Mouse (Mus musculus): ENCODE data around the gene Pex16. TPM values are rescaled to one million over a fixed set of nuclear protein-coding genes. Genes with fewer than 3 reads are reported as not detected.

Gene Pex16
- total RNA-seq (2017) = 20.7 and 21.6 TPM in 2 replicates

- ATAC-seq (ENCODE audit: extremely low read depth, insufficient number of reproducible peaks, low FRiP score, poor library complexity, severe bottlenecking) = no peak
Measured at GRCm38 (mm10) chr2:92374514-92374913, at the start of gene Pex16, which contains the start of gene Large2. TSS of gene Pex16 (plus strand) at chr2:92374676. TSS of gene Large2 (minus strand) at chr2:92374869.

GRCm38 (mm10) chr2:92325676-92326075 lies 48.8 kb upstream of the Pex16 start:
- ATAC-seq (ENCODE audit: extremely low read depth, insufficient number of reproducible peaks, low FRiP score, poor library complexity, severe bottlenecking) = no peak

DNA sequence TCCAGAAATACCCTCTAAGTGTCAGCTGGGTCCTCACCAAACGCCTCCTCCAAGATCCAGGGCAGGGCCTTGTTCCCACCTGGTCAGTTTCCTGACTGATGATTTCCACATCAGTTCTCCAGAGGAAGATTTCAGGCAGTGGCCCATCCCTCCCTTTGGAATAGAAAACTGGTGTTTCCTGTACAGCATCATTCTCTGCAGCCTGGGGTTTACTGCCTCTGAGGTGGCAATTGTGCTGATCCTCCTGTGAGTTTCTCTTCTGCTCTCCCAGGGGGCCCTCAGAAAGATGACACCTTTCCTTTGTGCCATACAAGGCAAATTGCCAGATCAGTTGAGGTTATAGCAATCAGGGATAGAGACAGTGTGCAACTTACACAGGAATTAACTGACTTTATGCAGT lies 48.3 kb upstream of the Pex16 start:
- no peak for ATAC-seq (ENCODE audit: extremely low read depth, insufficient number of reproducible peaks, low FRiP score, poor library complexity, severe bottlenecking)

DNA sequence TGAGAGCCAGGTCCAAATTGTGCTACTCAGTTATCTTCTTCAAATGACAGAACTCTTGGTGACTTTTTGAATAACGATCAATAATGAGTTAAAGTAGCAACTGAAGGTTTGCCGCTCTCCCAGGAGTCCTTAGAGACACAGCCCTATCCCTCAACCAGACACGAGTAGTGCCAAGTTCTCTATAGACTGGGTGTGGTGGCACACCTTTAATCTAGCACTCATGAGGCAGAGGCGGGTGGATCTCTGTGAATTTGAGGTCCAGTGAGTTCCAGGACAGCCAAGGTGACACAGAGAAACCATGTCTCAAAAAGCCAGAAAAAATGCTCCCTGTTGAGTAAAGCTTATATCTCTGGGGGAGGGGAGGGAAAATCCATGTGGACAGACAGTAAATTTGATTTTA lies 46.9 kb upstream of the Pex16 start:
- no peak for ATAC-seq (ENCODE audit: extremely low read depth, insufficient number of reproducible peaks, low FRiP score, poor library complexity, severe bottlenecking)

GRCm38 (mm10) chr2:92328206-92328605 lies 46.3 kb upstream of the Pex16 start:
- ATAC-seq (ENCODE audit: extremely low read depth, insufficient number of reproducible peaks, low FRiP score, poor library complexity, severe bottlenecking) = no peak

DNA sequence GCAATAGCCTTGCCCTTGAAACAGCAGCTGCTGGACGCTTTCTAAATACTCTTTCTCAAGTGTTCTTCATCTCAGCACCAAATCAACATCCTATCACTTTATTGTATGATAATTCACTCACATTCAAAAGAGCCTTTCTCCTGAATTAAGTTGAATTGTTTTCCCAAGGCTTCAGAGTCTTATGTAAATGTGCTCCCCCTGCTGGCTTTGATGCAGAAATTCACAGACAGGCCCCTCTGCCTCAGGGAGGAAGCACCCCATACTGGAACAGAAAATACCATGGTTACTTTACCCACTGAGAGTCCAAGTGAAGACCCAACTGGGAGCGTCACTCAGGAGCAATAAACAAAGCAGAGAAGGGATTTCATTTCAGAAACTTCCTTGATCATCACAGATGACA lies 43.6 kb upstream of the Pex16 start:
- no peak for ATAC-seq (ENCODE audit: extremely low read depth, insufficient number of reproducible peaks, low FRiP score, poor library complexity, severe bottlenecking)

GRCm38 (mm10) chr2:92331410-92331809 lies 43.1 kb upstream of the Pex16 start:
- no peak for ATAC-seq (ENCODE audit: extremely low read depth, insufficient number of reproducible peaks, low FRiP score, poor library complexity, severe bottlenecking)

- ATAC-seq (ENCODE audit: extremely low read depth, insufficient number of reproducible peaks, low FRiP score, poor library complexity, severe bottlenecking) = no peak
Measured at GRCm38 (mm10) chr2:92331871-92332270, 42.6 kb upstream of the Pex16 start.

DNA sequence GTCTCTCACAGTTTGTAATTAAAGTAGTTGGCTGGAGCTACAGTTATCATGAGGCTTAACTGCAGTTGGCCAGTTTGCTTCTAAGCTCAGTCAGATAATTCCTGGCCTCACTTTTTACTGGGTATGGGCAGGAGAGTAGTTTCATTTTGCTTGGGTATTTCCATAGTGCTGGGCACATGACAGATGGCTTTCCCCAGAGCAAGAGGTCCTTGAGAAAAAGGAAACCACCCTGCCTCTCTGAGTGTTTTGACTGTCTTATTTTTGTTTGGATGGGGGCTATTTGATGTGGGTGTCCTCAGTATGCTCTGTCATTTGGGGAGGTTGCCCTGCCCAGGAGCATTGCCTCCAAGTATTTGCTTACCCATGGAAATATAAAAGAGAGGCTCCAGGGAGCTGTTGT lies 32.1 kb upstream of the Pex16 start:
- ATAC-seq (ENCODE audit: extremely low read depth, insufficient number of reproducible peaks, low FRiP score, poor library complexity, severe bottlenecking) = no peak

DNA sequence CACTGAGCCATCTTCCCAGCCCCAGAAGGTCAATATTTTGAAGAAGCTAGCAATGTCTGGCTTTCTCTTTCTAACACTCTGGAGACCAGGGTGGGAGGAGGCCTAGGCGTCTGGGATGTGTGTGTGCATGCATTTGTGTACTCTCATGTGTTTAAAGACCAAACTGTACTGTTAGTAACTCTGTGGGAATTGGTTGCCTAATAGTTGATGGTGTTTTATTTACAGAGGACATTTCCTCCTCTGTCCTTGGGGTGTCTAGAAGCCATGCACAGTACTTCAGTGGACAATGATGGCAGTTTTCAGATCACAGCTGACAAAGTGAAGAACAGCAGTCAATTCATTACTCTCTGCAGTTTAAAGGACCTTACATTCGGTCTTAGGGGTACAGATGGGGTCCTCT lies 27.3 kb upstream of the Pex16 start:
- ATAC-seq (ENCODE audit: extremely low read depth, insufficient number of reproducible peaks, low FRiP score, poor library complexity, severe bottlenecking) = no peak

DNA sequence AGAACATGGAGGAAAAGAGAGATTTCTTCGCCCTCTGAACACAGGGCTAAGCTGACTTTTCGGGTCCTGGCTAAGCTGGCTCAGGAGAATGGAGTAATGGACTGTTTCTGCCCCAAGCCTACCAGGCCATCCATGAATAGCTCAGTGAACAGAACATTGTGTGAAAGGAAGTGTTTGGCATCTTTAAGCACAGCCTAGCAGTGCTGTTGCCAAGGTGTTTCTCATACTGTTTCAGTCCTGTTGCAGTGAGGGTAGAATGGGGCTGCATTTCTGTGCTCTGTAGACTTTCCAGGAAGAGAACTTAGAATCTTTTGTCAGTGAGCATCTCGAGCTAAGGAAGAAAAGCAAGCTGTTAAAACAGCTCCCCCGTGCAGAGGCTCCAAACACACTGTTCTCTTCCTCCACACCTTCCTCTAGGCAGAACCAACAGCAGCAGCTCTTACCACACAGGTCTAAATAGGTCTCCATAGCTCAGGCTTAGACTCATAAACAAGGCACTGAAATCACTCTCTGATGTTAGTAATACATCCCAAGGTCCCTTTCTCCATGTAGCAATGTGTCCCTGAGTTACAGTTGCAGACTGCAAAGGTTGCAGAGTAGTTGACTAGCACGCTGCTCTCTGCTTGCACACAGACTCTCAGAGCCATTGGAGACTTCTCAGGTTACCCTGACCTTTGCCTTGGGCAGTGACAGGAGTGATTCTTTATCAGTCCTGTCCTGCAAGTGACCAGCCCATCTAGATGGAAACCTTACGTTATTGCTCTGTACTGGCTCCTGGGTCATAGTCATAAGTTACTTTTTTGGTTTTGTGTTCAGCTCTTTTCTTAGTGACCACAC lies 24.7 kb upstream of the Pex16 start:
- no peak for ATAC-seq (ENCODE audit: extremely low read depth, insufficient number of reproducible peaks, low FRiP score, poor library complexity, severe bottlenecking)

GRCm38 (mm10) chr2:92350686-92351085 lies 23.8 kb upstream of the Pex16 start:
- no peak for ATAC-seq (ENCODE audit: extremely low read depth, insufficient number of reproducible peaks, low FRiP score, poor library complexity, severe bottlenecking)

DNA sequence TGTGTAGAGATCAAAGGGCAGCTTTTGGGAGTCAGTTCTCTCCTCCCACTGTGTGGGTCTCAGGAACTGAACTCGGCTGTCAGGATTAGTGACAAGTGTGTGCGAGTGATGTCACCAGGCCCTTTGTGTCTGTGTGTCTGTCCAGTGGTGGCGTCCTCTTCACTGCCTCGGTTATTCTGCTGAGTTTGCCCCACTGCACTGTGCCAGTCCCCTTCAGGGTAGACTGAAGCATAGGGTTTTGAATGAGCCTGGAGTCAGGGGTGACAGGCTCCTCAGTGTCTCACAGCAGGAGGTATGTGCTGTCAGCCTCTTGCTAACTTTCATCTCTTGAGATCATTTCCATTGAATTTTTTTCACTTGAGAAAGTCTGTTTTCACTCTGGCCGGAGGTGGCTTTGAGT lies 21.1 kb upstream of the Pex16 start:
- no peak for ATAC-seq (ENCODE audit: extremely low read depth, insufficient number of reproducible peaks, low FRiP score, poor library complexity, severe bottlenecking)

DNA sequence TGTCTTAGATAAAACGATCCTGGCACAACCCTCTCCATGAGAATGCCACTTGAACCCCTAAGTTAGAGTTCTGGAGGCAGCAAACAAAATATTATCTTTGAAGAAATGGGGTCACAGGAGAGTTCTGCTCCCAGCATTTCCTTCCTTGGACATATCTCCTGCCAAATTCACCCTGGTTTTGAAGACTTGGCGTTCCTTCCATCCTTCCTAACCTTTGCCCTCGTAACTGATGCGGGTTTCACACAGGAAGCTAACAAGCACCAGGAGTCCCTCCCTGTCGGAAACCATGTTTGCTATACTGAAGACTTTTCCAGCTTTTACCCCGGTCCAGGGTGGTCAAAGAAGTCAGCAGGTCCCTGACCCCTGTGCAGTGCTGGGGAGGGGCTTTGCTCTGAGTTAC lies 20.3 kb upstream of the Pex16 start:
- ATAC-seq (ENCODE audit: extremely low read depth, insufficient number of reproducible peaks, low FRiP score, poor library complexity, severe bottlenecking) = no peak

DNA sequence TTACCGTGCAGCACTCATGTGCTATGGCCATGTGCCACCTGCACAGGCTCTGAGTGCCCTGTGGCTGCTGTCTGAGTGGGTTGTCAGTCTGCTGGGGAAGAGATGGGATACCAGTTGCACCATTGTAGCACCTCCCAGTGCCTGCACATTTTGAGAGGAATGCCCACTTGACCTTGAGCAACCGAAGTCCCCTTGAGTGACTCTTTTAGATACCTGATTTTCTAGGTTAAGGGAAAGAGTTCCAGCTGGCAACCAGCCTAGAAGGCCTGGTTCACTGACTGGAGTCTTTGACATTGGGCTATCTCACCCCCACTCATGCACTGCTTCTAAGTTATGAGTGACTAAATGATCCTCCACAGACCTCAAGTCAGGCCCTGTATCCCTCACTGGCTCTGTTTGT lies 15.2 kb upstream of the Pex16 start:
- ATAC-seq (ENCODE audit: extremely low read depth, insufficient number of reproducible peaks, low FRiP score, poor library complexity, severe bottlenecking) = no peak

DNA sequence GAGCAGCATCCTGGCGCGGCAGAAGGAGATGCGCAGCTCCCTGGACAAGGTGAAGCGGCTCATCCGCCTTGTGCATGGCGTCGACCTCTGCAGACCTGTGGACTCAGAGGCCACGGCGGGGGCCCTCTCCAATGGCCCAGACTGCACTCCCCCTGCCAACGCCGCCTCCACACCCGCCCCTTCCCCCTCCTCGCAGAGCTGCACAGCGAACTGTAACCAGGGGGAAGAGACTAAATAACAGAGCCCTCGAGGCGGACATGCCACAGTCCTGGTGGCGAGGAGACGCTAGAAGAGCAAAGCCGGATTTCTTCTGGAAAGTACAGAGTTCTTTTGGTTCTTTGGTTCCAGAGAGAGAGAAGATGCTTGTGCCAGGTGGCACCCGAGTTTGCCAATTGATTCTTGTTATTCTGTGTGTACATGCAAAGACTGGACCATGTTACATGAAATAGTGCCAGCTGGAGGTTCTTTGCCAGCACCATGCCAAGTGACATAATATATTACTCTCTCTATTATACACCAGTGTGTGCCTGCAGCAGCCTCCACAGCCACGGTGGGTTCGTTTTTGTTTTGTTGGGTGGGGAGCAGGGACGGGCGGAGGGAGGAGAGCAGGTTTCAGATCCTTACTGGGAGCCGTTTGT lies 14.2 kb upstream of the Pex16 start:
- no peak for ATAC-seq (ENCODE audit: extremely low read depth, insufficient number of reproducible peaks, low FRiP score, poor library complexity, severe bottlenecking)

DNA sequence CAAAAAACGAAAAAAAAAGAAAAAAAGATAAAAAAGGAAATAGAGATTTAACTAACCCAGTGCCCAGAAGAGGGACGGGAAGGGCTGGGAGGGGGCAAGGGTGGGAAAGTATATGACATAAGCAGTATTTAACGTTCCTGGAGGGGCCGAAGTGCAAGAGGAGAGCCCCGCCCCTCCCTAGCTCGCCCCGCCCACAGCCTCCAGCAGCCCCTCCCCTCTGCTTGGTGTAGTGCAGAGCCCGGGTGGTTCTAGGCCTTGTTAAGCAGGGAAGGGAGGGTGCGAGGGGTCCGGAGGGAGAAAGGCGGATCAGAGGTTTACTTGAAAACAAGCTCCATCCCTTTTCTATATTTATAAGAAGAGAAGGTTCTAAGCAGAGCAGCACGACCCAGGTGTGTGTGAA lies 13.6 kb upstream of the Pex16 start:
- ATAC-seq (ENCODE audit: extremely low read depth, insufficient number of reproducible peaks, low FRiP score, poor library complexity, severe bottlenecking) = no peak

DNA sequence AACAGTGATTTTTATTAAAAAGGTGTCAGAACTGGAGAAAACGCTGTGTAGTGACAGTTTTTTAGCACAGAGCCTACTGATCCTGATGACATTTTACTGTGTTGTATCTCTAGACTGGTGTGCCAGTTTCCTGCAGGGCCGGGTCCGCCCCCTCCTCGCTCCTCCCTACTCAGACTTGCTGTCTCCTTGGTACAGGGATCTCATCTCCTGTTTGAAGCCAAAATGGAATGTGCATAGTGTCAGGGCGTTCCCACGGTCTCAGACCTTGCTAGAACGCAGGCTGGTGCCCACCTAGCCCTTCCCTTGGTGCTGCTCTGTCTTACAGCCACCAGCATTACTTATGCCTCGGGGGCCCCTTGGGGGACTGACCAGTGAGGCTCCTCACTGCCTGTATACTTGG lies 12.7 kb upstream of the Pex16 start:
- no peak for ATAC-seq (ENCODE audit: extremely low read depth, insufficient number of reproducible peaks, low FRiP score, poor library complexity, severe bottlenecking)

- no peak for ATAC-seq (ENCODE audit: extremely low read depth, insufficient number of reproducible peaks, low FRiP score, poor library complexity, severe bottlenecking)
Measured at GRCm38 (mm10) chr2:92362571-92363228, 11.8 kb upstream of the Pex16 start.

GRCm38 (mm10) chr2:92364086-92364485 lies 10.4 kb upstream of the Pex16 start:
- ATAC-seq (ENCODE audit: extremely low read depth, insufficient number of reproducible peaks, low FRiP score, poor library complexity, severe bottlenecking) = no peak

Data from neutrophil, adult 5-6 weeks (primary cell).